Mouse (Mus musculus) spleen, adult 2 months (tissue): Measurements from ENCODE around the gene Olfr62.

Experiments
- CTCF ChIP-seq: fragments of 200-500 bp; IDR thresholded peaks from 2 replicates; pipeline ENCODE4 v1.5.1; 2011; ENCODE audit warnings: mild to moderate bottlenecking, inconsistent platforms; ENCODE audit not compliant: insufficient read depth, insufficient read length, insufficient replicate concordance; ENCODE audit errors: extremely low read depth
- POLR2A ChIP-seq: fragments of 200-500 bp; IDR thresholded peaks from 2 replicates; pipeline ENCODE4 v1.6.1; 2011; ENCODE audit warnings: low read depth, low read length, inconsistent platforms

GRCm38 (mm10) chr4:118609836-118610235 is 48.9 kb upstream of the Olfr62 start:
- TF ChIP-seq POLR2A (no peak), CTCF (no peak)
